Mouse (Mus musculus) skeletal muscle tissue, adult 2 months (tissue): ENCODE measurements around the gene Inpp4b.

Source experiments
- DNase-seq: peaks from one replicate; pipeline ENCODE4 v3.0.0-alpha.2; 2012; ENCODE audit warnings: low read depth, low spot score

The Inpp4b gene

GRCm38 (mm10) chr8:81578951-81579350 is 236.6 kb downstream of the Inpp4b start:
- no peak for DNase-seq

- no peak for DNase-seq
Measured at GRCm38 (mm10) chr8:81581817-81582437, 239.6 kb downstream of the Inpp4b start.

DNA sequence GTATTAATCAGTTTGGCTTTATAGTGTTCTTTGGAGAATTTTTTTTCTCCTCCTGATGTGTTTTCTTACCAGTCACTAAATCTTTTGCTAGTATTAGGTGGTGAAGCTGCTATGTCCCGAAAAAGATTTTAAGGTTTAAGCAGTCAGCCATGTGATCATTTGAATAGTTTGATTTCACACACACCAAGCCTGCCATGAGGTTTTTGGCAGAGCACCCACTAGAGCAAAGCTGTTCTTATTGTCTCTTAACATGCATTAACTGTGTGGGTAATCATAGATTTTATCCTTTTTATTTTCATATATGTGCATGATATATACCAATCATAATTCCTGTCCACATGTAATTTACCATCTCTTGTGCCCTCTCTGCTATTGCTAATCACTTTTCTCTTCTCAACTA is 240.6 kb downstream of the Inpp4b start:
- no peak for DNase-seq

- no peak for DNase-seq
Measured at GRCm38 (mm10) chr8:81586783-81587182, 244.4 kb downstream of the Inpp4b start.

DNA sequence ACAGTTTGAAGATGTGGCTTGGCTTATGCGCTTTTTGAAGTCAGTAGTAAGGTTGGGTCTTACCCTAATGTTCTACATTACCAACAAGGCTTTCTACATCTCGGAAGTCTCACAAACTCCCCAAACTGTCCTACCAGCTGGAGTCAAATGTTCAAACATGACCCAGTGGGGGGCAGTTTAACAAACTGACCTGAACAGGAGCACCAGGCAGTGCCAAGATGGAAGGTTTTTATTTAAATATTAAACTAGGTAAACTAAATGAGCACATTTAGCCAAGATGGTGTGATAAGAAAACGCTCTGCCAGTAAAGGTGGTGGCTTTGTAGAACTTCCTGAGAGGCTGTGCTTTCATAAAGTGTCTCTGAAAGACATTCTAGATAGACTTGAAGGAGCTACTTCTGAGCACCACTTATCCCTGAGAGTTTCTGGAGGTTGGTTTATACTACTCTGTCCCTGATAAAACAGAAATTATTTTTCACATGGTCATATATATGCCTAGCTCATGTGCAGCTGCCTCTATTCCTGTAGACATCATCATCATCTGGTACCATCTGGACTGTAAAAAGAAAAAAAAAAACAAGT is 251.9 kb downstream of the Inpp4b start:
- no peak for DNase-seq

GRCm38 (mm10) chr8:81599209-81599608 is 256.9 kb downstream of the Inpp4b start:
- no peak for DNase-seq

- DNase-seq = no peak
Measured at GRCm38 (mm10) chr8:81601136-81601535, 258.8 kb downstream of the Inpp4b start.

- DNase-seq = no peak
Measured at GRCm38 (mm10) chr8:81608082-81608481, 265.7 kb downstream of the Inpp4b start.

DNA sequence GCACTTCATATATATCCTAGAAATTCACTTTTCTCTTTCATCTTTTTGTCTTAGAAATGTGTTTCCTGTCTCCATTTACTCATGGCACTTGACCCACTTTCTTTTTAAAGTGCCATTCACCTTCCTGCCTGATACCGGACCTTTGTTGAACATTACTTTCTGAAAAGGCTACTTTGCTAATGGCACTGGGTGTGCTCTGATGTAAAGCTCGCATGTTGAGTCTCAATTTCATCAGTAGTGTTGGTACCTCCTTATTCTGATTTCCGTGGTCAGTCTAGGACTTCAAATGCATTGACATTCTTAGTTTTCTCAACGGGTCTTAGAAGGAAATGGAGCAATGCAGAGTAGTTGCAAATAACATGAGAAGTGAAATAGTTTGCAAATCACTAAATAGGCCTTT is 266.7 kb downstream of the Inpp4b start:
- DNase-seq = no peak

- DNase-seq = no peak
Measured at GRCm38 (mm10) chr8:81612611-81613010, 270.3 kb downstream of the Inpp4b start.

- DNase-seq = no peak
Measured at GRCm38 (mm10) chr8:81614135-81614534, 271.8 kb downstream of the Inpp4b start.

DNA sequence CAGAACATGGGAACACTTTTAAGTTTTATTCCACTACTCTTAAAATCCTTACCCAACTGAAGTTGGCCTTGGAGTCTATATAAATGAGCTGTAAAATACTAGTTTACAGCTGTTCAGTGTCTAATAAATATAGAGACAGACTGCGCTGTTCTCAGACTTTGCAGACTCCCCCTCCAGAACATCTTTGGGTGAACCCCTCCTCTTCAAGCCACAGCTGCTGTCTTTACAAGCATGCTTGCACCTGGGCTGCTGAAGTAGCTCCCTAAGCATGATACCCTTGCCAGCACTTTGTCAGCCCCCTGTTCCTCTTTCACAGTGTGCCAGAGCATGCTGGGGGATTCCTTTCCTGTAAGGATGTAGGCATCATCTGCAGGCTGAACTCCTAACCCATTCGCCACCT is 272.2 kb downstream of the Inpp4b start:
- DNase-seq = no peak

DNA sequence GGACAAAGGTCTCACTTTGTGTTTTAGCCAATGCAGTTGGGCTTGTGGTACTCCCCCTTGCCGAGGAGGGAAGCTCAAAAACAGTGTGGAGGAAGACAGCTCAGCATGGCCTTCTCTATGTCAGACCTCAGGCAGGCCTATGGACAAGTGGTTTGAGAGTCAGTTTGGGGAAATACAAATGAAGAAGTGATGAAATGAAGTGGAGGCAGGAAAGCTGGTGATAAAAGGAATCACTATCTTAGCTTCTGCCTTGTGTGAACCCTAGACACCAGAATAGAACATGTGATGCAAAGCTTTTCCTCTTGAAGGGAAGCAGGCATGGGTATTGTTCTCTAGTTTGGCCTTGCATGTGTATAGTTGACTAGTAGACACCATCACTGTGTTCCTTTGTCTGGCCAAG is 273.2 kb downstream of the Inpp4b start:
- no peak for DNase-seq

GRCm38 (mm10) chr8:81618918-81619317 is 276.6 kb downstream of the Inpp4b start:
- DNase-seq = no peak

DNA sequence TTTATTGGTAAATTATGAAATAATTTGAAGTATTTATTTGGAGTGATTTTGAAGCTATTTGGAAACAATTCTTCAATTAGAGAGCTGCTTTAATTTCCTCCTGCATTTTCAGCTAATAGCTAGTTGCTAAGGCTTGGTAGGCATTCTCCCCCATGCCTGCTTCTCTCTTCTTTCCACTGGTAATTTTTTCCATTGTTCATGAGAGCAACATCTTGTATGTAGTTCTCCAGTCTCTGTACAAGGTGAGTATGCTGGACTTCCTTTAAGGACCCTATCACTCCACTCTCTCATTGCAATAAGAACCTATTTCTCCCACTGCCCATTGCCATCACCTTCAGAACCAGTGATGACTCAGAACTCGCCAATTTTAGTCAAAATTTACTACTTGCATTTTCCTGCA is 292.7 kb downstream of the Inpp4b start:
- DNase-seq = no peak

GRCm38 (mm10) chr8:81635912-81636583 is 293.7 kb downstream of the Inpp4b start:
- no peak for DNase-seq

DNA sequence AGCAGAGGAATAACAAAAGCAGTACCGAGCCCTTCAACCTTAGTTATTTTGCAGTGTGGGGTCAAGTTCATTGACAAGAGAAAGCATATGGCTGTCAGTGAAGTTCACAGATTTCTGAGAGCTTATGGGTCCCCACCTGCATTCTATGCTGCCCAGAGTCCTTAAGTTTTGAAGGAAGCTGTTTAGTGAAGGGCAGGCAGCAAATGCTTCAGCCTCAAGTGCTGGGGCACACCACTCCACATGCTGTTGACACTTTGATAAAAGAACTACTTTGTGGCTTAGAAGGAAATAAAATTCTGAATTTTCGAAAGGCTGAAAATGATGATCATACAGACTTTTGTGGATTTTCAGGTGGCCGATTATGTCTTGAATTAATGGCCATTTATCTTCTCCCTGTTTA is 296.1 kb downstream of the Inpp4b start:
- no peak for DNase-seq

DNA sequence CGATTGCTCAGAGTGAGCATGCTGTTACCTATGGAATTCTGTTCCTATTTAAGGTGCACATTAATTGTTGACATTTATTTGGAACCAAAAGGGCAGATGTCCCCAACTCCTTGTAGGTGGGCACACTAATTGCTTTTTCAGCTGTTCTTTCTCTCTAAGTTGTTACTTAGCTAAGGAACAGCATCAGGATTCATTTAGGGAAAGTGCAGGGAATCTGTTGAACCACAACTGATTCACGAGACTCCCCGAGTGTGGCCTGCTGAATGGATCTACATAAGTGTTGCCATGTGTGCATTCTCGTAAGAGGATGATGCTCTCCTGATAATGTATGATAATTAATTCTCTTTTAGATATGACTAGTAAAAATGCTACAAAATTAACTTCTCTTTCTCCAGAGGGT is 297.5 kb downstream of the Inpp4b start:
- no peak for DNase-seq

DNA sequence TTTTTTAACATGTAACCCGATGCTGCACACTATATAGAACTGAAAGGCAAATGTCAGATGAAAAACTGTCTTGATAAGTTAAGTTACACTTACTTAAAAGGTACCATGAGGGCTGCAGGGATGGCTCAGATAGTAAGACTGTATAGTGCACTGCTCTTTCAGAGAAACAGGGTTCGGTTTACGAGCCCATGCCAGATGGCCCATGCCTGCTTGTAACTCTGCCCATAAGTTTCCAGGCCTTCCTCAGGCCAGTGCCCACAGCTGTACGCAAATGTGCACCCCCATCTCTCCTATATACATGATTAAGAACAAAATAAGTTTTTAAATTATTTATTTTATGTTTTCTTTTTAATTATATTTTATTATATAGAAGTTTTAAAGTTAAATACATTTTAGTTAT is 300.7 kb downstream of the Inpp4b start:
- DNase-seq = no peak

GRCm38 (mm10) chr8:81692167-81692566 is 349.8 kb downstream of the Inpp4b start:
- DNase-seq = no peak

DNA sequence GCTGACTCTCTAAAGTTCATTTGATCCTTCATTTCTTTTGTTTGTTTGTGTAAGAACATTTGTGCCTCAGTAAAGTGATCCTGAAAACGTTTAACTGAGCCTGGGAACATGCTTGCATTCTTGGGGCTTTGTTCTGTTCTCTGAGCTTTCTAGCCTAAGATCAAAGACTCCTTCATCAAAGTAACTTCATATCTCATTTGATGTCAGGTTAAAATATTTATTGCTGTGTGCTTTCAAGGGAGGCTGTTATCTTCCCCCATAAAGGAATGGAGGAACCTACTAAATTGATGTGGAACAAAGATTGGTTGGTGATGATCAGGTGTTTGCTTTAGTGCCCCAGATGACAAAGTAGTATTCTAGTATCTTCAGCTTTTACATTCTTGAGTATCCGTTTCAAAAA is 352.5 kb downstream of the Inpp4b start:
- no peak for DNase-seq

DNA sequence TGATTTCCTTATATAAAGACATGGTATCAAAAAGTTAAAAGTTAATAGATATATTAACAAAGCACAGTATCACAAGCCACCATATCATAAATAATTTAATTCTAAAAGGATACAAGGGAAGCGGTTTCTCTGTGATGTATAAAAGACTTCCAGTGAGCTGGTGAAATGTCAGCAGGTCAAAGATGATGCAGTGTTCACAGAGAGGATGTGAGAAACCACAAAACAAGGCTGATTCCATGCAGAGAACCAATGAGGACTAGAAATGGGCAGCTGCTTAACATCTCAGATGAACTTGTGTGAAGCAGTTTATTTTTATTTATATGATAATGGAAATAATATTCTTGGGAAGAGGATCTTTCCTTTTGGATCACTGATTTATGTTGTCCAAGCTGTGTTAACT is 359.7 kb downstream of the Inpp4b start:
- DNase-seq = no peak
